Mouse (Mus musculus) spleen, adult 2 months (tissue): ENCODE data around the gene Grid1.

Experiments used
- CTCF ChIP-seq: fragments of 200-500 bp; IDR thresholded peaks from 2 replicates; pipeline ENCODE4 v1.5.1; 2011; ENCODE audit warnings: mild to moderate bottlenecking, inconsistent platforms; ENCODE audit not compliant: insufficient read depth, insufficient read length, insufficient replicate concordance; ENCODE audit errors: extremely low read depth
- POLR2A ChIP-seq: fragments of 200-500 bp; IDR thresholded peaks from 2 replicates; pipeline ENCODE4 v1.6.1; 2011; ENCODE audit warnings: low read depth, low read length, inconsistent platforms

DNA sequence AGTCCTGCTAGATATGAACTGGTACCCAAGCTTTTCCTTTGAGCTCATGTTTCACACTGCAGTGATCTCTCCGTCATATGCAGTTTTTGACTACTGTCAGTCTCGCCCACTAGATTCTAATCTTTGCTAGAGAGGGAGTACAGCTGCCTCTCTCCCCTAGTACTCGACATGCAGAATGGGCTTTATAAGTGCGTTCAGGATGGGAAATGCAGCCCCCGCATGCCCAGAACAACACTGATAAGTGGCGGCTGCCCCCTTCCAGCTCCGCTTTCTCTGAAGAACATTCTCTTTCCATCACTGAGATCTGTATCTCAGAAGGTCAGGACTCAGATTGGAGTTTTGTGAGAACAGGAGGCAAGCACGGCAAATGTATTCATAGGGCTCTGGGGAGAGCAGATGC, 229.3 kb downstream of the Grid1 start:
- TF ChIP-seq CTCF (no peak), POLR2A (no peak)
